Mouse (Mus musculus) lung, postnatal 36 days (tissue): ENCODE measurements around the gene Tnn.

ENCODE experiments used
- DNase-seq: peaks from one replicate; pipeline ENCODE4 v3.0.0; 2022; ENCODE audit warnings: mixed read lengths

Gene Tnn

GRCm38 (mm10) chr1:160153480-160153879 is at the start of gene Tnn:
TSS of gene Tnn (minus strand) at chr1:160153580.
- no peak for DNase-seq

- no peak for DNase-seq
These were observed 41.9 kb upstream of the Tnn start for GRCm38 (mm10) chr1:160195337-160195663.

- peak; percentile 100 for DNase-seq
These were observed 41.4 kb upstream of the Tnn start, which contains the start of gene Mrps14 for GRCm38 (mm10) chr1:160194529-160195336. TSS of gene Mrps14 (plus strand) at chr1:160195215.

- DNase-seq: peak; percentile 56
These were observed 31.1 kb upstream of the Tnn start for GRCm38 (mm10) chr1:160184506-160184905.

- no peak for DNase-seq
These were observed 27.8 kb upstream of the Tnn start for GRCm38 (mm10) chr1:160181216-160181615.

GRCm38 (mm10) chr1:160176903-160177302 is 23.5 kb upstream of the Tnn start:
- DNase-seq: no peak

- DNase-seq: no peak
These were observed 13.2 kb upstream of the Tnn start for GRCm38 (mm10) chr1:160166600-160166999.

GRCm38 (mm10) chr1:160158190-160158589 is 4.8 kb upstream of the Tnn start:
- no peak for DNase-seq

GRCm38 (mm10) chr1:160150726-160151125 is 2.7 kb downstream of the Tnn start:
- DNase-seq: no peak

GRCm38 (mm10) chr1:160149291-160149906 is 4.0 kb downstream of the Tnn start:
- no peak for DNase-seq

GRCm38 (mm10) chr1:160147274-160147673 is 6.1 kb downstream of the Tnn start:
- peak; percentile 6 for DNase-seq

- DNase-seq: no peak
These were observed 7.8 kb downstream of the Tnn start for GRCm38 (mm10) chr1:160145606-160146005.

- DNase-seq: no peak
These were observed 9.0 kb downstream of the Tnn start for GRCm38 (mm10) chr1:160144343-160144742.

- DNase-seq: no peak
These were observed 17.0 kb downstream of the Tnn start for GRCm38 (mm10) chr1:160136362-160136890.

GRCm38 (mm10) chr1:160133464-160134079 is 19.8 kb downstream of the Tnn start:
- peak; percentile 32 for DNase-seq

GRCm38 (mm10) chr1:160123957-160124356 is 29.4 kb downstream of the Tnn start:
- DNase-seq: no peak

GRCm38 (mm10) chr1:160108604-160109003 is 44.8 kb downstream of the Tnn start:
- no peak for DNase-seq

GRCm38 (mm10) chr1:160105426-160105825 is 48.0 kb downstream of the Tnn start:
- peak; percentile 32 for DNase-seq

- DNase-seq: no peak
These were observed 52.4 kb downstream of the Tnn start for GRCm38 (mm10) chr1:160100996-160101395.

GRCm38 (mm10) chr1:160099659-160100302 is 53.6 kb downstream of the Tnn start:
- peak; percentile 54 for DNase-seq

- no peak for DNase-seq
These were observed 66.7 kb downstream of the Tnn start for GRCm38 (mm10) chr1:160086651-160087050.

- DNase-seq: no peak
These were observed 69.1 kb downstream of the Tnn start for GRCm38 (mm10) chr1:160084239-160084638.

- no peak for DNase-seq
These were observed 70.7 kb downstream of the Tnn start for GRCm38 (mm10) chr1:160082647-160083046.
